Mouse (Mus musculus): ENCODE measurements around the gene Pam16.

Gene Pam16

GRCm38 (mm10) chr16:4646831-4647230 lies 22.0 kb upstream of the Pam16 start:
- DNase-seq (ENCODE audit: low spot score in 2 of 2) = no peak

GRCm38 (mm10) chr16:4645867-4646266 lies 21.1 kb upstream of the Pam16 start:
- no peak for DNase-seq (ENCODE audit: low spot score in 2 of 2)

GRCm38 (mm10) chr16:4643670-4644419 lies 19.1 kb upstream of the Pam16 start:
- peak; percentile 76 for DNase-seq (ENCODE audit: low spot score in 2 of 2)

GRCm38 (mm10) chr16:4642937-4643336 lies 18.1 kb upstream of the Pam16 start:
- no peak for DNase-seq (ENCODE audit: low spot score in 2 of 2)

GRCm38 (mm10) chr16:4642190-4642589 lies 17.4 kb upstream of the Pam16 start:
- peak; percentile 60 to 84 for DNase-seq (ENCODE audit: low spot score in 2 of 2)

GRCm38 (mm10) chr16:4641119-4641838 lies 16.5 kb upstream of the Pam16 start:
- no peak for DNase-seq (ENCODE audit: low spot score in 2 of 2)

- DNase-seq (ENCODE audit: low spot score in 2 of 2) = no peak
Observed at GRCm38 (mm10) chr16:4640267-4641005, 15.6 kb upstream of the Pam16 start.

GRCm38 (mm10) chr16:4639831-4640237 lies 15.0 kb upstream of the Pam16 start, which contains the start of the genes Vasn and Dnaja3:
Gene Vasn, plus strand, starts transcription at chr16:4639941.
Gene Dnaja3, plus strand, starts transcription at chr16:4639989.
- DNase-seq (ENCODE audit: low spot score in 2 of 2) = peak; percentile 70 to 82

GRCm38 (mm10) chr16:4638891-4639390 lies 14.2 kb upstream of the Pam16 start:
- DNase-seq (ENCODE audit: low spot score in 2 of 2) = no peak

GRCm38 (mm10) chr16:4635760-4636159 lies 11.0 kb upstream of the Pam16 start:
- no peak for DNase-seq (ENCODE audit: low spot score in 2 of 2)

GRCm38 (mm10) chr16:4634681-4635080 lies 9.9 kb upstream of the Pam16 start:
- no peak for DNase-seq (ENCODE audit: low spot score in 2 of 2)

GRCm38 (mm10) chr16:4633661-4634060 lies 8.9 kb upstream of the Pam16 start:
- DNase-seq (ENCODE audit: low spot score in 2 of 2) = no peak

GRCm38 (mm10) chr16:4632050-4632449 lies 7.3 kb upstream of the Pam16 start:
- no peak for DNase-seq (ENCODE audit: low spot score in 2 of 2)

- no peak for DNase-seq (ENCODE audit: low spot score in 2 of 2)
Observed at GRCm38 (mm10) chr16:4629950-4630349, 5.2 kb upstream of the Pam16 start.

GRCm38 (mm10) chr16:4628898-4629419 lies 4.2 kb upstream of the Pam16 start:
- DNase-seq (ENCODE audit: low spot score in 2 of 2) = no peak

GRCm38 (mm10) chr16:4627105-4627504 lies 2.3 kb upstream of the Pam16 start:
- DNase-seq (ENCODE audit: low spot score in 2 of 2) = no peak

GRCm38 (mm10) chr16:4624074-4624473 lies 714 bp downstream of the Pam16 start:
- no peak for DNase-seq (ENCODE audit: low spot score in 2 of 2)

GRCm38 (mm10) chr16:4616829-4617228 lies 8.0 kb downstream of the Pam16 start:
- DNase-seq (ENCODE audit: low spot score in 2 of 2) = no peak

- no peak for DNase-seq (ENCODE audit: low spot score in 2 of 2)
Observed at GRCm38 (mm10) chr16:4615297-4615696, 9.5 kb downstream of the Pam16 start.

GRCm38 (mm10) chr16:4614639-4615038 lies 10.1 kb downstream of the Pam16 start:
- no peak for DNase-seq (ENCODE audit: low spot score in 2 of 2)

- DNase-seq (ENCODE audit: low spot score in 2 of 2) = no peak
Observed at GRCm38 (mm10) chr16:4613736-4614135, 11.1 kb downstream of the Pam16 start.

GRCm38 (mm10) chr16:4611676-4612075 lies 13.1 kb downstream of the Pam16 start:
- DNase-seq (ENCODE audit: low spot score in 2 of 2) = no peak
